Mouse (Mus musculus) CH12.LX (cell line): ENCODE measurements at regions not wholly inside any gene's neighbourhood (a gene's known extent, or its start where the extent isn't known, plus 50 kb on each side); places are given as distances from the start of the nearest gene placed in this dataset.

ENCODE experiments used
- DNase-seq: peaks from one replicate; pipeline ENCODE4 v3.0.0-alpha.2; 2013; ENCODE audit errors: extremely low read depth
- H3K27ac ChIP-seq: 2 replicates; pipeline ENCODE4 v1.5.1; 2012; ENCODE audit warnings: low read depth, mild to moderate bottlenecking, control low read depth, moderate library complexity; ENCODE audit not compliant: insufficient read depth
- H3K27me3 ChIP-seq: replicated peaks from 2 replicates; pipeline ENCODE3; 2012; ENCODE audit warnings: inconsistent platforms
- H3K36me3 ChIP-seq, 2 experiments: replicated peaks in 1 of 2; 2 replicates each; pipeline versions ENCODE3 to v1.6.1; 2012; ENCODE audit warnings: inconsistent platforms in 1 of 2, low read length in 1 of 2, mild to moderate bottlenecking in 1 of 2, mixed read lengths in 1 of 2, moderate library complexity in 1 of 2; ENCODE audit not compliant: control insufficient read depth in 1 of 2, insufficient read depth in 1 of 2
- H3K4me1 ChIP-seq, 2 experiments: 2 replicates each; pipeline ENCODE4 v1.6.1; 2012; ENCODE audit warnings: inconsistent platforms in 1 of 2, moderate library complexity in 1 of 2; ENCODE audit not compliant: insufficient read depth in 2 of 2, control insufficient read depth in 1 of 2
- H3K4me2 ChIP-seq: 2 replicates; pipeline ENCODE4 v1.6.1; 2012; ENCODE audit warnings: low read depth, mild to moderate bottlenecking, control low read depth; ENCODE audit not compliant: poor library complexity, insufficient read depth, severe bottlenecking
- H3K4me3 ChIP-seq, 3 experiments: fragments of 150-350 bp in 1 of 3; sonication (generic) in 1 of 3; replicated peaks in 1 of 3; 2 replicates each; pipeline versions ENCODE3 to v1.5.1; 2011 to 2012; ENCODE audit warnings: low read depth in 2 of 3, low read length in 2 of 3, mild to moderate bottlenecking in 2 of 3, moderate library complexity in 2 of 3, control low read depth in 1 of 3, improper control_type of control experiment in 1 of 3, inconsistent platforms in 1 of 3, mixed read lengths in 1 of 3; ENCODE audit not compliant: poor library complexity in 1 of 3
- H3K79me2 ChIP-seq: replicated peaks from 2 replicates; pipeline ENCODE4 v1.6.1; 2012; ENCODE audit warnings: mild to moderate bottlenecking, moderate library complexity; ENCODE audit not compliant: control insufficient read depth, poor library complexity, insufficient read depth, severe bottlenecking; ENCODE audit errors: extremely low read depth
- H3K9ac ChIP-seq: 2 replicates; pipeline ENCODE4 v1.6.1; 2012; ENCODE audit warnings: low read depth, mild to moderate bottlenecking, control low read depth, moderate library complexity; ENCODE audit not compliant: insufficient read depth
- H3K9me3 ChIP-seq: replicated peaks from 2 replicates; pipeline ENCODE3; 2012; ENCODE audit warnings: low read length, inconsistent platforms, mixed read lengths
- BHLHE40 ChIP-seq: IDR thresholded peaks from 2 replicates; pipeline ENCODE4 v1.6.1; 2011; ENCODE audit warnings: mild to moderate bottlenecking, low read depth, low read length, improper control_type of control experiment
- CHD1 ChIP-seq: IDR thresholded peaks from 2 replicates; pipeline ENCODE4 v1.6.1; 2012; ENCODE audit warnings: low read depth, low read length, improper control_type of control experiment, inconsistent platforms
- CHD2 ChIP-seq: IDR thresholded peaks from 2 replicates; pipeline ENCODE4 v1.6.1; 2011; ENCODE audit warnings: low read length, improper control_type of control experiment
- CTCF ChIP-seq, 2 experiments: IDR thresholded peaks in 1 of 2; conservative IDR thresholded peaks in 1 of 2; 2 replicates each; pipeline ENCODE4 v1.5.1; 2011 to 2012; ENCODE audit warnings: low read depth in 2 of 2, low read length in 2 of 2, improper control_type of control experiment in 1 of 2, inconsistent platforms in 1 of 2, mild to moderate bottlenecking in 1 of 2, moderate library complexity in 1 of 2
- E2F4 ChIP-seq: IDR thresholded peaks from 2 replicates; pipeline ENCODE4 v1.6.1; 2011; ENCODE audit warnings: low read depth, low read length, improper control_type of control experiment; ENCODE audit not compliant: insufficient replicate concordance
- ELF1 ChIP-seq: IDR thresholded peaks from 2 replicates; pipeline ENCODE4 v1.6.1; 2014; ENCODE audit warnings: low read depth, mild to moderate bottlenecking, inconsistent platforms, low read length, improper control_type of control experiment
- ETS1 ChIP-seq: conservative IDR thresholded peaks from 2 replicates; pipeline ENCODE4 v1.6.1; 2012; ENCODE audit warnings: low read depth, mild to moderate bottlenecking, inconsistent platforms, low read length, improper control_type of control experiment, moderate library complexity
- GABPA ChIP-seq: IDR thresholded peaks from 2 replicates; pipeline ENCODE4 v1.6.1; 2012; ENCODE audit warnings: low read depth, low read length, improper control_type of control experiment, inconsistent platforms; ENCODE audit not compliant: insufficient replicate concordance
- JUN ChIP-seq: IDR thresholded peaks from 2 replicates; pipeline ENCODE4 v1.6.1; 2011; ENCODE audit warnings: low read depth, mild to moderate bottlenecking, low read length, improper control_type of control experiment, moderate library complexity; ENCODE audit not compliant: insufficient read depth
- KAT2A ChIP-seq: IDR thresholded peaks from 2 replicates; pipeline ENCODE4 v1.6.1; 2012; ENCODE audit warnings: low read length, improper control_type of control experiment, inconsistent platforms; ENCODE audit not compliant: insufficient replicate concordance
- MAX ChIP-seq: IDR thresholded peaks from 2 replicates; pipeline ENCODE4 v1.6.1; 2011; ENCODE audit warnings: low read length, improper control_type of control experiment
- MEF2A ChIP-seq: IDR thresholded peaks from 2 replicates; pipeline ENCODE4 v1.6.1; 2014; ENCODE audit warnings: low read depth, mild to moderate bottlenecking, inconsistent platforms, low read length, improper control_type of control experiment, borderline replicate concordance
- MXI1 ChIP-seq: IDR thresholded peaks from 2 replicates; pipeline ENCODE4 v1.6.1; 2011; ENCODE audit warnings: mild to moderate bottlenecking, low read depth, low read length, improper control_type of control experiment
- MYC ChIP-seq: IDR thresholded peaks from 2 replicates; pipeline ENCODE4 v1.6.1; 2011; ENCODE audit warnings: low read depth, mild to moderate bottlenecking, improper control_type of control experiment, low read length
- NRF1 ChIP-seq: IDR thresholded peaks from 2 replicates; pipeline ENCODE4 v1.6.1; 2014; ENCODE audit warnings: low read depth, mild to moderate bottlenecking, inconsistent platforms, low read length, improper control_type of control experiment, moderate library complexity
- PAX5 ChIP-seq: IDR thresholded peaks from 2 replicates; pipeline ENCODE4 v1.6.1; 2012; ENCODE audit warnings: low read length, inconsistent platforms, mixed read lengths
- POLR2A ChIP-seq: IDR thresholded peaks from 2 replicates; pipeline ENCODE4 v1.6.1; 2011; ENCODE audit warnings: low read depth, mild to moderate bottlenecking, improper control_type of control experiment, low read length
- RAD21 ChIP-seq: IDR thresholded peaks from 2 replicates; pipeline ENCODE4 v1.6.1; 2011; ENCODE audit warnings: low read depth, mild to moderate bottlenecking, low read length, improper control_type of control experiment, moderate library complexity
- RCOR1 ChIP-seq: conservative IDR thresholded peaks from 2 replicates; pipeline ENCODE4 v1.6.1; 2012; ENCODE audit warnings: low read depth, mild to moderate bottlenecking, inconsistent platforms, low read length, improper control_type of control experiment
- TBP ChIP-seq: conservative IDR thresholded peaks from 2 replicates; pipeline ENCODE4 v1.6.1; 2011; ENCODE audit warnings: low read depth, low read length, improper control_type of control experiment
- TCF12 ChIP-seq: IDR thresholded peaks from 2 replicates; pipeline ENCODE4 v1.6.1; 2014; ENCODE audit warnings: low read depth, mild to moderate bottlenecking, inconsistent platforms, low read length, improper control_type of control experiment
- USF1 ChIP-seq: IDR thresholded peaks from 2 replicates; pipeline ENCODE4 v1.6.1; 2014; ENCODE audit warnings: low read depth, mild to moderate bottlenecking, inconsistent platforms, low read length, improper control_type of control experiment
- USF2 ChIP-seq: conservative IDR thresholded peaks from 2 replicates; pipeline ENCODE4 v1.6.1; 2011; ENCODE audit warnings: low read depth, low read length, improper control_type of control experiment
- dilution Hi-C: fragments of 300-500 bp; cut with MboI; formaldehyde crosslinking; loops from 2 replicates; pipeline ENCODE4 v1.14.3; 2020; ENCODE audit warnings: low sequenced_read_pairs; ENCODE audit not compliant: extremely low pct_unique_long_range_greater_than_20kb, extremely low pct_ligation_motif_present
- in situ Hi-C: fragments of 300-500 bp; cut with MboI; formaldehyde crosslinking; loops from 3 replicates; pipeline ENCODE4 v1.14.3; 2019; ENCODE audit warnings: low sequenced_read_pairs, low pct_ligation_motif_present, low pct_unique_long_range_greater_than_20kb, mixed read lengths

GRCm38 (mm10) chr12:16152108-16152507 is 335.4 kb upstream of the Trib2 start:
- no peaks in the 10 kb centered on the region for H3K36me3 ChIP-seq
- H3K4me2 ChIP-seq, result no peak overlapping the region
- H3K27me3 ChIP-seq, result no peaks in the 10 kb centered on the region
- H3K79me2 ChIP-seq, result no peaks in the 10 kb centered on the region
- TF ChIP-seq MXI1 (no peak), NRF1 (no peak), E2F4 (no peak), JUN (no peak), ELF1 (no peak), POLR2A (no peak), BHLHE40 (no peak)
- H3K27ac ChIP-seq, result no peak overlapping the region
- no peaks in the 10 kb centered on the region for H3K9me3 ChIP-seq
- dilution Hi-C loops, result no loop called here
- in situ Hi-C loops, result no loop called here
- H3K4me1 ChIP-seq, result no peaks in the 10 kb centered on the region
- DNase-seq, result no peak
- no peak overlapping the region for H3K4me3 ChIP-seq
- no peak overlapping the region for H3K9ac ChIP-seq

DNA sequence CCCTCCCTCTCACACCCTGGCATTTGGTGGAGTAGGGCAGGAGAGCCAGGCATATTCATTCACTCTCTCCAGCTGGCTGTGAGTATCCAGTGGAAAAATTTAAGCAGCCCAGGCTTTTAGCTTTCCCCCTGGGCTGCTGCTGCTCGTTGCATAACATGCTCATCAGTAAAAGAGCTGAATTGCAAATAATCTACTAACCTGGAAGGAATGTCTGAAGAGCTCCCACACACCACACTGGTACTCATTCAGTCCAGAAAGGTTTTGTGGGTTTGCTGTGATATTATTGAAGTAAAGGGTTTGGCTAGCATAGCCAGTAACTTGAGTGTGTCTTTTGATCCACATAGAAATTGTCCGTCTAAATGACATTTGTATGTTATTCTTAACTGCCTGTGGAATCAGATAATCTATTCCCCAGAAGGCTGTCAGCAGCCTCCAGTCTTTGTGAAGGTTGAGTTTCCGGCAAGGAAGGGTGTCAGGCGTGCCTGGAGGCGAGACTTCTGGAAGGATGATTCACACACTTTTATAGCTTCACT is 334.5 kb upstream of the Trib2 start:
- TF ChIP-seq GABPA (no peak), USF2 (no peak), ELF1 (no peak), TCF12 (no peak), KAT2A (no peak), MYC (no peak), PAX5 (no peak), E2F4 (no peak), CHD2 (no peak), MXI1 (no peak), MAX (no peak), RCOR1 (no peak), ETS1 (no peak), MEF2A (no peak), USF1 (no peak), TBP (no peak), CHD1 (no peak), JUN (no peak), CTCF (conservative IDR thresholded peaks at IDR 0.05 in 1 of 2, IDR thresholded peaks at IDR 0.05 in 1 of 2; ENCODE audit: low read depth in 2 of 2, low read length in 2 of 2) (no peak), RAD21 (no peak)
- H3K27ac ChIP-seq, result no peak overlapping the region
- in situ Hi-C loops, result no loop called here

More for the DNA sequence above, 334.5 kb upstream of the Trib2 start:
- no peak overlapping the region for H3K4me3 ChIP-seq
- H3K79me2 ChIP-seq, result no peaks in the 10 kb centered on the region
- no peak for DNase-seq
- no peaks in the 10 kb centered on the region for H3K27me3 ChIP-seq
- no peaks in the 10 kb centered on the region for H3K9me3 ChIP-seq
- no peaks in the 10 kb centered on the region for H3K36me3 ChIP-seq
- no peak overlapping the region for H3K4me2 ChIP-seq
- dilution Hi-C loops, result no loop called here
- H3K4me1 ChIP-seq, result no peaks in the 10 kb centered on the region
- no peak overlapping the region for H3K9ac ChIP-seq
